Comparison of ENCODE assay signal across 22 mouse cellular contexts in genomic region chr11:23236015-23236414, GRCm38 (mm10). TPM values are rescaled to one million over a fixed set of nuclear protein-coding genes. Genes with fewer than 3 reads are reported as not detected.
A peak's percentile ranks its signal among the peaks of the same experiment; 100 is the strongest.
DNase-seq lines count a peak whose midpoint lies in the region; ATAC-seq lines count a peak whose summit lies in the region.
"Had no signal": no experiment of that assay in that cellular context is flagged by ENCODE, and none has a peak within 500 bp of the region (broad histone marks: within the 10 kb centered on the region; RNA-seq: fewer than 3 reads in every experiment).

No protein-coding gene starts in this region.

- intact Hi-C loops in heart, postnatal 25 days (cut with DNase I): no loop called here

- peak; percentile 54; the same call in 1 of the 2 replicates for ATAC-seq in common myeloid progenitor, adult 5-6 weeks (replicated peaks; ENCODE audit: low read depth, poor library complexity, severe bottlenecking)
- ATAC-seq in megakaryocyte progenitor cell, adult 5-6 weeks (replicated peaks; ENCODE audit: poor library complexity): peak; percentile 58
- ATAC-seq: forebrain, embryonic 14.5 days; forebrain, postnatal 0 days; hindbrain, embryonic 16.5 days; intestine, postnatal 0 days had no signal

- DNase-seq in heart, adult 11 months: peak; percentile 30
- no peak for DNase-seq in heart, postnatal 25 days (ENCODE audit: low spot score)
- peak; percentile 38 for DNase-seq in A20 (ENCODE audit: low read depth, low spot score)
- DNase-seq in cerebellum, adult 11-12 months: no peak
- no peak for DNase-seq in urinary bladder, postnatal 25 days (ENCODE audit: low spot score)
- DNase-seq in cerebellum, postnatal 36 days: no peak
- DNase-seq: adrenal gland, adult 2 months; adrenal gland, postnatal 14 days; B cell, adult 2 months; cerebellum, adult 11 months; cerebellum, adult 8-10 months; cerebellum, postnatal 10 days; forebrain, postnatal 0 days; gastrocnemius, adult 2 months; gastrocnemius, postnatal 14 days; heart, adult 2 months; heart, postnatal 14 days had no signal

RNA-seq across cellular contexts. Expression of gene Xpo1, which starts 19.8 kb away (rescaled TPM):
- 10 to 100 TPM; 33.9 to 44.3 TPM for total RNA-seq in heart, postnatal 25 days (2021)
- 250 and 261 TPM in 2 replicates for total RNA-seq in common myeloid progenitor, adult 5-6 weeks (2017)
- 139 and 148 TPM in 2 replicates for total RNA-seq in megakaryocyte progenitor cell, adult 5-6 weeks (2015)
- total RNA-seq in megakaryocyte progenitor cell, adult 5-6 weeks (2017): 214 and 253 TPM in 2 replicates

Comparison
In these comparisons a context has a peak if more than half of its experiments do, and no peak if none do; other contexts are left out.
1. DNase-seq: peak in heart, adult 11 months (single experiment) and A20 (single experiment); none in heart, postnatal 25 days (single experiment), cerebellum, adult 11-12 months (single experiment), urinary bladder, postnatal 25 days (single experiment) and cerebellum, postnatal 36 days (0 of 2).